Mouse (Mus musculus) megakaryocyte, embryonic 14.5 days (primary cell): ENCODE results near the gene Shisa9. TPM values are rescaled to one million over a fixed set of nuclear protein-coding genes. Genes with fewer than 3 reads are reported as not detected.

Source experiments
- H3K27me3 ChIP-seq: replicated peaks from 2 replicates; pipeline ENCODE3; 2012; ENCODE audit warnings: inconsistent platforms
- H3K36me3 ChIP-seq: replicated peaks from 2 replicates; pipeline ENCODE3; 2012; ENCODE audit warnings: low read length, inconsistent platforms, mixed read lengths
- H3K4me1 ChIP-seq: 2 replicates; pipeline ENCODE4 v1.6.1; 2012; ENCODE audit warnings: inconsistent platforms
- H3K4me3 ChIP-seq: replicated peaks from 2 replicates; pipeline ENCODE3; 2012; ENCODE audit warnings: moderate library complexity, mild to moderate bottlenecking, inconsistent platforms
- H3K9me3 ChIP-seq: 2 replicates; pipeline ENCODE4 v1.6.1; 2012; ENCODE audit warnings: inconsistent platforms
- FLI1 ChIP-seq: IDR thresholded peaks from 2 replicates; pipeline ENCODE4 v1.6.1; 2012; ENCODE audit warnings: low read length, inconsistent platforms, mixed read lengths
- GATA1 ChIP-seq: IDR thresholded peaks from 3 replicates; pipeline ENCODE4 v1.6.1; 2012; ENCODE audit warnings: mixed read lengths, low read length, inconsistent platforms, borderline replicate concordance
- polyA plus RNA-seq: library from polyadenylated mRNA; stranded (reverse); fragments of >175 nt; gene quantifications from 2 replicates; pipeline ENCODE4 v1.2.3, GENCODE M21; 2012; ENCODE audit warnings: low replicate concordance; ENCODE audit not compliant: insufficient read depth

Shisa9 gene
- polyA plus RNA-seq, 1 experiment: 0.43 TPM

GRCm38 (mm10) chr16:12173482-12174041, 189.6 kb downstream of the Shisa9 start:
- Histone ChIP-seq H3K27me3 (peaks cover 2% of the 10 kb centered on the region), H3K9me3 (no peaks in the 10 kb centered on the region), H3K36me3 (no peaks in the 10 kb centered on the region), H3K4me3 (no peak overlapping the region), H3K4me1 (peaks cover 24% of the 10 kb centered on the region)
- TF ChIP-seq FLI1 (no peak), GATA1 (no peak)

- Histone ChIP-seq H3K4me1 (peaks cover 18% of the 10 kb centered on the region), H3K9me3 (no peaks in the 10 kb centered on the region), H3K4me3 (no peak overlapping the region), H3K27me3 (peaks cover 2% of the 10 kb centered on the region), H3K36me3 (no peaks in the 10 kb centered on the region)
- TF ChIP-seq FLI1 (no peak), GATA1 (no peak)
Measured at GRCm38 (mm10) chr16:12178031-12178430, 194.1 kb downstream of the Shisa9 start.

DNA sequence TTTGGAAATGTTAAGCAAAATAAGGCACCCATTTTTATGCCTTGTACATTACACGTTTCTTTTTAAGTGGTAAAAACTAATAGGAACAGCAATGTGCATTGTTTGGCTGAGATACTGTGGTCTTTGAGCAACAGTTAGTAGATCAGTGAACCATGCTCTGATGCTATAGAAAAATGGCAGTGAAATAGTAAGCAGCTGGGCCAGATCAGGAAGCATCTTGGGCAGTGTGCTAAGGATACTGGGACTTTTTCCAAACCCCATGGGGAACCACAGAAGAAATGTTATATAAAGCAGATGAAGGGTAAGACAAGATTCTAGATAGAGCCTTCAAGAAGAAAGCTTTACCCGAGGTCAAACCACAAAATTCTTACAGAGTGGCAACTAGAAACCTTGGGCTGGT, 205.8 kb downstream of the Shisa9 start:
- H3K36me3 ChIP-seq: no peaks in the 10 kb centered on the region
- H3K4me1 ChIP-seq: no peaks in the 10 kb centered on the region
- no peak for TF ChIP-seq GATA1
- no peak for TF ChIP-seq FLI1
- H3K27me3 ChIP-seq: peaks cover 2% of the 10 kb centered on the region
- no peak overlapping the region for H3K4me3 ChIP-seq
- no peaks in the 10 kb centered on the region for H3K9me3 ChIP-seq

GRCm38 (mm10) chr16:12196841-12197240, 212.9 kb downstream of the Shisa9 start:
- no peak for TF ChIP-seq FLI1
- Histone ChIP-seq H3K36me3 (no peaks in the 10 kb centered on the region), H3K4me3 (no peak overlapping the region), H3K4me1 (no peaks in the 10 kb centered on the region), H3K9me3 (no peaks in the 10 kb centered on the region), H3K27me3 (peaks cover 5% of the 10 kb centered on the region)

- no peak for TF ChIP-seq FLI1
- no peak for TF ChIP-seq GATA1
- Histone ChIP-seq H3K9me3 (no peaks in the 10 kb centered on the region), H3K27me3 (peaks cover 5% of the 10 kb centered on the region), H3K36me3 (no peaks in the 10 kb centered on the region), H3K4me3 (no peak overlapping the region), H3K4me1 (no peaks in the 10 kb centered on the region)
Measured at GRCm38 (mm10) chr16:12197611-12198010, 213.7 kb downstream of the Shisa9 start.

GRCm38 (mm10) chr16:12201216-12201615, 217.3 kb downstream of the Shisa9 start:
- no peaks in the 10 kb centered on the region for H3K9me3 ChIP-seq
- no peak for TF ChIP-seq FLI1
- TF ChIP-seq GATA1: no peak
- H3K27me3 ChIP-seq: peaks cover 5% of the 10 kb centered on the region
- peaks cover 7% of the 10 kb centered on the region; the same call in 1 of the 2 replicates for H3K4me1 ChIP-seq
- no peaks in the 10 kb centered on the region for H3K36me3 ChIP-seq
- H3K4me3 ChIP-seq: no peak overlapping the region

DNA sequence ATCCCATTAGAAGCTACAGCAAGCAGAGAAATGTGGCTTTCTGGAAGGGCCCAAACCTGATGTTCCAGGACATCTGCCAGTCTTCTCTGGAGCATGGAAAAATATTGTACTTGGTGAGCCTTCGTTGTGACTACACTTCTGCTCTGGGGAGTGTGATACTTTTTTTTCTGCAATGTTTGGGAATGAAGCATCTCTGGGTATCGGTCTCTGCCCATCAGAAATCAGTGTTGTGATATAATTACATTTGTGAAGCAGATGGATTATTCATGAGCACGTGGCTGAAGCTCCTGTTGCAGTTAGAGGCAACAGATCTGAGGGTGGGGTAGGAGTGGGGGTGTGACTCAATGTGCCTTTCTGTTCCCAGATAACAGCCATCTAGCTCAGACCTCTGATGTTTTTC, 218.2 kb downstream of the Shisa9 start:
- Histone ChIP-seq H3K36me3 (no peaks in the 10 kb centered on the region), H3K4me3 (no peak overlapping the region), H3K4me1 (peaks cover 15% of the 10 kb centered on the region), H3K27me3 (peaks cover 3% of the 10 kb centered on the region), H3K9me3 (no peaks in the 10 kb centered on the region)
- TF ChIP-seq FLI1 (no peak), GATA1 (no peak)

DNA sequence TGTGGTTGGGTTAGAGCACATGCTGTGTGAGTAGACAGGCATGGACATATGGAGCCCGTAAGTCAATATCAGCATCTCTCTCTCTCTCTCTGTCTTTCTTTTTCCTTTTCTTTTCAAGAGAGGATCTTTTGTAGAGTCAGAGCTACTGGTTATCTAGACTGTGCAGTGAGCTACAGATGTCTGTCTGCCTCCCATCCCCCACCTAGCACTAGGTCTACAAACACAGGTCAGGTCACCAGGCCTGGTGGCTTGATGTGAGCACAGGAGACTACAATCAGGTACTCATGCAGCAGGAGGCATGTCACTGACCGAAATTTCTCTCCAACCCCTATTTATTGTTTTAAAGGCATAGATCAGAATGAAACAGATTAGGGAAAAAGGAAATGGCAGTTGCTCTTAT, 219.1 kb downstream of the Shisa9 start:
- peaks cover 3% of the 10 kb centered on the region for H3K27me3 ChIP-seq
- H3K9me3 ChIP-seq: no peaks in the 10 kb centered on the region
- H3K4me1 ChIP-seq: peaks cover 17% of the 10 kb centered on the region
- TF ChIP-seq FLI1: no peak
- no peak for TF ChIP-seq GATA1
- H3K4me3 ChIP-seq: no peak overlapping the region
- H3K36me3 ChIP-seq: no peaks in the 10 kb centered on the region

DNA sequence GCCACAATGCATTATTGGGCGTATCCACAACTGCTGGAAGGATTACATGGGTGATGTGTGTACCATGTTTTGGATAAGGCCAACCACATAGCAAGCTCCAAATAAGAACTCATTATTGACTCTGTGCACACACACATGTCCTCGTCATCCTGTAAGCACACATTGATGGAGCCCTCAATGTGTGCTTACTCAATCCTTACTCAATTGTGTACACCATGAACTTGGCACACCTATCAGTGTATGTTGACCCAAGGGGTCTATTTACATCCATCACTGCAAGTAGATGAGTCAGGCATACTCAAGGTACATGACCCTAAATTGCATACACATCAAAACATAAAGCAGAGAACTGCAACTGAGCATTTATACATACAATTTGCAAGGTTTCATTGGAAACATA, 220.5 kb downstream of the Shisa9 start:
- TF ChIP-seq FLI1 (no peak), GATA1 (no peak)
- no peak overlapping the region for H3K4me3 ChIP-seq

GRCm38 (mm10) chr16:12206421-12206950, 222.6 kb downstream of the Shisa9 start:
- Histone ChIP-seq H3K9me3 (no peaks in the 10 kb centered on the region), H3K27me3 (no peaks in the 10 kb centered on the region), H3K4me3 (no peak overlapping the region), H3K4me1 (peaks cover 17% of the 10 kb centered on the region), H3K36me3 (no peaks in the 10 kb centered on the region)
- TF ChIP-seq FLI1 (no peak), GATA1 (no peak)

More for the DNA sequence above, 220.5 kb downstream of the Shisa9 start:
- no peaks in the 10 kb centered on the region for H3K36me3 ChIP-seq
- H3K9me3 ChIP-seq: no peaks in the 10 kb centered on the region
- peaks cover 17% of the 10 kb centered on the region for H3K4me1 ChIP-seq
- H3K27me3 ChIP-seq: no peaks in the 10 kb centered on the region

DNA sequence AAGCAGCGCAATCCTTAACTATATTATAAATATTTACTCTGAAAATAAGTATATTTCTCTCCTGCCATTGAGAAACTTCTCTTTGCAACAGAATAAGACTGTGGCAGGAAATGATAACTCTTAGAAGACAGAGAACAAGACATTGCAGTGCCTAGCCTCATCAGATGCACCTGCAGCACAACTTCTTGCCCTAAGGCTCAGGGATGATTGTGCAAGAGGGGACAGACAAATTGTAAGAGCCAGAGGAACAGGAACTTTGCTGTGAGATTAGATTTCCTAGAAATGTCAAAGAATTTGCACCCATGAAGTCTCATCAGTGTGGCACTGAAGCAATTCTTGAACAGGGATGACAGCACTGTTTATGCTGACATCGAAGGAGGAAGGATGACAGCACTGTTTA, 223.0 kb downstream of the Shisa9 start:
- Histone ChIP-seq H3K9me3 (no peaks in the 10 kb centered on the region), H3K36me3 (no peaks in the 10 kb centered on the region), H3K4me1 (peaks cover 17% of the 10 kb centered on the region), H3K4me3 (no peak overlapping the region), H3K27me3 (no peaks in the 10 kb centered on the region)
- TF ChIP-seq GATA1: no peak
- no peak for TF ChIP-seq FLI1
